Mouse (Mus musculus) cerebellum, postnatal 25 days (tissue): ENCODE results near the gene Plekhg6.

Experiments used
- DNase-seq, 2 experiments: peaks; one replicate each; pipeline ENCODE4 v3.0.0; 2021; ENCODE audit warnings: mixed read lengths in 2 of 2

Gene Plekhg6

GRCm38 (mm10) chr6:125380372-125381360 lies at the start of gene Plekhg6:
Gene Plekhg6, minus strand, starts transcription at chr6:125380793.
- peak in 1 of 2 experiments; percentile 40 for DNase-seq

DNA sequence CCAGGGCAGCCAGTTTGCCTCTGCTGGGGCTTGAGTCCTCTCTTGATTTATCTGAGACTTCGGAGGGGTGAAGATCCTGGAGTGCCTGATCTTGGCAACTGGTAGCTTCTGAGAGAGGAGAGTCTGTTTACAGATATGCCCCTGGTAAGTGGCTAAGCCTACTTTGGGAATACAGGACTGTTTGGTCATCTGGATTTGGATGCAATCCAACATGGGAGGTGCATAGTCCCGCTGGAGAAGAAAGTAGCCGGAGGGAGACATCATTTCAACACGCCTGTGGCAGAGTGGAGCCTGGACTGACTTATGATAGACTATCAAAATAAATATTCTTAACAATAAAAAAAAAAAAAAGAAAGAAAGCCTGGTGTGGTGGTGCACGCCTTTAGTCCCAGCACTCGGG lies 49.1 kb upstream of the Plekhg6 start:
- DNase-seq, result no peak

DNA sequence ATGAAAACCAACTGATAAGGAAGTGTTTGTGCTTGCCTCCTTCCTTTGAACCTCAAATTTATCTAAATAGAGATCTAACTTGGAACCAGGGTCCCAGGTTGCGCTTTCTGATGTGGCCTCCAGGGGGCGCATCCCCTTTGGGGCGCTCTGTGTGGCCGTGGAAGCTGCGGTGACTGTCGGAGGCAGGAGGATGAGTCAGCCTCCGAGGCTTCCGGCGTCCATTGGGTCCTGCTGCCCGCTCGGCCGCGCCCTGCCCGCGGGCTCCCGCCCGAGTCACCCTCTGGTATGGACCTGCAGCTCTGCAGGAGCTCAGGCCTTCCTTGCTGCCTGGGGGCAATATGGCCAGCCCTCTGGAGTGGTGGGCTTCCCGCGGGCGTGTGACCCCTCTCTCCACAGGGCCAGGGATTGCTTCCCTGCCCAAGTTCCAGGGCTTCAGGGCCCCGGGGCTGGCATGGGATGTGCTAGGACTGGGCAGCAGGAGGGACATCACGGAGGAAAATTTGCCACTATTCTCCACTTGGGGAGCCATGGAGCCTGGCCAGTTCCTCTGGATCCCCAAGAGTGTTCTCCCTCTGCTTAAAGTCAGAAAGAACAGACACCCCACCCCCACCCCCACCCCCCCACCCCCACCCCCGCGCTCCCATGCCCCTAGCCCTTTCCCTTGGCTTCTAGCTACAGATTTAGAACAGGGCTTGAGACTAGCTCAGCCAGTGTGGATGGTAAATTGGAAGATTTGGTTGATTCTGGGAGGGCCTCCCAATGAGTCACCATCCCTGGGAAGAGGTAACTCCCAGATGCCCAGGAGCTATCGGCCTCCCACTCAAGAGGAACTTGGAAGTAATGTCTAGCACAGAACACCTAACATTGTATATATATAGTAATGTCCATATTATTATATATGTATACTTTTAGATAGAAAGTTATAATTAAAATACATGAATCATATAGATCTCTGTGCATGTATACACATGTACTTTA lies 46.1 kb upstream of the Plekhg6 start:
- DNase-seq, result peak; percentile 75 to 85

- DNase-seq, result no peak
Measured at GRCm38 (mm10) chr6:125425205-125426090, 44.9 kb upstream of the Plekhg6 start.

- DNase-seq, result no peak
Measured at GRCm38 (mm10) chr6:125424156-125424555, 43.6 kb upstream of the Plekhg6 start.

GRCm38 (mm10) chr6:125423507-125423906 lies 42.9 kb upstream of the Plekhg6 start:
- DNase-seq, result no peak

- DNase-seq, result no peak
Measured at GRCm38 (mm10) chr6:125423099-125423498, 42.5 kb upstream of the Plekhg6 start.

DNA sequence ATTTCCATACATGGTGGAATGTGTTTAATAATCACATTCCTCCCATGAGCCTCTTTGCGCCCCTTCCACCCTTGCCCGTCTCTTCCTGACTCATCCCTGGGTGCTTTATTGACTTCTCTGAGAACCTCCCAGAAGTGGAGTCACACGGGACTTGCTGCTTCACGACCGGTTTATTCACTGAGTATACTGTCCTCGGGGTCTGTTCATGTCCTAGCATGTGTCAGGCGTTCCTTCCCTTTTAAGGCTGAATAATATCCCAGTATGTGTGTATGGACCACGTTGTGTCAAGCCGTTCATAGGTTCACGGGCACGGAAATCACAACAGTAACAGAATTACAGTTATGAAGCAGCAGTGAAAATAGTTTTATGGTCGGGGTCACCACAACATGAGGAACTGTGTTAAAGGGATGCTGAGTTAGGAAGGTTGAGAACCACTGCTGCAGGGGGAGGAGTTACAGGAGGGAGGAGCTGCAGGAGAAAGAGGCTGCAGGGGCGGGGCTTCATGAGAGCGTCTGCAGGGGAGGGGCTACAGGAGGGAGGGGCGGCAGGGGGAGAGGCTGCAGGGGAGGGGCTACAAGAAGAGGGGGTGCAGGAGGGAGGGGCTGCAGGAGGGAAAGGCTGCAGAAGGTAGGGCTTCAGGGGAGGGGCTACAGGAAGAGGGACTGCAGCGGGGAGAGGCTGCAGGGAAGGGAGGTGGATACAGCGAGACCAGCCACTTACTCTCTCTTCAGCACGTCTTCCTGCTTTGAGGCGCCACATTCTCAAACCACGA lies 41.6 kb upstream of the Plekhg6 start:
- DNase-seq, result peak; percentile 19 to 53

GRCm38 (mm10) chr6:125420458-125421063 lies 40.0 kb upstream of the Plekhg6 start:
- no peak for DNase-seq

DNA sequence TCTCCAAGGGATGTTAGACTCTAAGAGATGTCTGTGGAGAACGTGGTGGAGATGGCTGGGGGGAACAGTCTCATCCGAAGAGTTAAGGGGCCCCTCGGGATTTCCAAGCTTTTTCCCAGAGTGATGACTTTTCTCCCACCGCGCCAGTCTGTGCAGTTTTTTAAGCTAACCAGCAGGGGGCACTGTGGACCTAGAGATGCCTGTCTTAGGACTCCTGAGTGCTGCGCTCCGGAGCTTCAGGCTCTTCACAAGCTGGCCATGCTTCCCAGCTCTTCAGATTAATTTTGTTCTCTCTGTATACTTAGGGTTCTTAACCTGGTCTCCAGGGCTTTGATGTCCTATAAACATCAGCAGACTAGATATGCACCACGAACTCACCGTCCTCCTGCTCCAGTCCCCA lies 38.2 kb upstream of the Plekhg6 start:
- DNase-seq, result peak; percentile 79 to 85

DNA sequence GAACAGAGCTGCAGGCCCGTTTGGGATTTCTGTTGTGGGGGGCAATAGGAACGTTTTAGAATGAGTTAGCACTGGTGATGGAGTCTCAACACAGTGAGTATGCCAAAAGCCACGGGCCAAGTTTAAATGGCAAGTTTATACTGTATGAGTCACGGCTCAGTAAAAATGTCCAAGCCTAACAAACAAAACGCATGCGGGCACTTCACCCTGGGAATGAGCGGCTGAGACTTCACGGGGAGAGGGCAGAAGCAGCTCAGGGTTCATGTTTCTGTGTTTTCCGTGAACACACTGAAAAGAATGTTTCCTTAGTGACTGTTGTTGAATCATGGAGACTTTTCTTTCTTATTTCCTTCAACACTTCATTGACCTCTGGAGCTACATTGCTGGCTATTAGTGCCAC lies 32.7 kb upstream of the Plekhg6 start:
- DNase-seq, result no peak

DNA sequence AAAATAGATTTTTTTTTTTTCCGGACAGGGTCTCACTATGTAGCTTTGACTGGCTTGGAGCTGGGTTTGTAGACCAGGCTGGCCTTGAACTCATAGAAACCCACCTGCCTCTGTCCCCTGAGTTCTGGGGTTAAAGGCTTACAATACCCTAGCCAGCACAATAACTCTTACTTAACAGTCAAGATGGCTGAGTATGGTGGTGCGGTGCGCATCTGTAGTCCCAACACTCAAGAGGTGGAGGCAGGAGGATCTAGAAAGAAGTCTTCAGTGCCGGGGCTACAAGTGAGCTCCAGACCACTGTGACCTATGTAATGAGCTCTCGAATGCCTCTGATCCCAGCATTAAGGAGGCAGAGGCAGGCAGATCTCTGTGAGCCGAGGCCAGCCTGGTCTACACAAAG lies 31.1 kb upstream of the Plekhg6 start:
- no peak for DNase-seq

GRCm38 (mm10) chr6:125410995-125411547 lies 30.5 kb upstream of the Plekhg6 start:
- DNase-seq, result no peak

- no peak for DNase-seq
Measured at GRCm38 (mm10) chr6:125410551-125410950, 30.0 kb upstream of the Plekhg6 start.

- DNase-seq, result no peak
Measured at GRCm38 (mm10) chr6:125407657-125408056, 27.1 kb upstream of the Plekhg6 start.

DNA sequence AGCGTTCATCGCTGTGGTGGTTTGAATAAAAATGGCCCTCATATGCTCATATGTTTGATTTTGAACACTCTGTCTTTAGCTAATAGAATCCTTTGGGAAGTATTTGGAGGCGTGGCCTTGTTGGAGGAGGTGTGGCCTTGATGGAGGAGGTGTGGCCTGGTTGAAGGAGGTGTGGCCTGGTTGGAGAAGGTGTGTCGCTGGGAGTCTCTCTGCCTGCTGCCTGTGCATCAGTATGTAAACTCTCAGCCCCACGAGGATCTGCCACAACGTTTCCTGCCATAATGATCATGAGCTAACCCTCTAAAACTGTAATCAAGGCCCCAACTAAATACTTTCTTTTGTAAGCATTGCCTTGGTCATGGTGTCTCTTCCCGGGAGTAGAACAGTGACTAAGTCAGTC lies 26.6 kb upstream of the Plekhg6 start:
- no peak for DNase-seq

DNA sequence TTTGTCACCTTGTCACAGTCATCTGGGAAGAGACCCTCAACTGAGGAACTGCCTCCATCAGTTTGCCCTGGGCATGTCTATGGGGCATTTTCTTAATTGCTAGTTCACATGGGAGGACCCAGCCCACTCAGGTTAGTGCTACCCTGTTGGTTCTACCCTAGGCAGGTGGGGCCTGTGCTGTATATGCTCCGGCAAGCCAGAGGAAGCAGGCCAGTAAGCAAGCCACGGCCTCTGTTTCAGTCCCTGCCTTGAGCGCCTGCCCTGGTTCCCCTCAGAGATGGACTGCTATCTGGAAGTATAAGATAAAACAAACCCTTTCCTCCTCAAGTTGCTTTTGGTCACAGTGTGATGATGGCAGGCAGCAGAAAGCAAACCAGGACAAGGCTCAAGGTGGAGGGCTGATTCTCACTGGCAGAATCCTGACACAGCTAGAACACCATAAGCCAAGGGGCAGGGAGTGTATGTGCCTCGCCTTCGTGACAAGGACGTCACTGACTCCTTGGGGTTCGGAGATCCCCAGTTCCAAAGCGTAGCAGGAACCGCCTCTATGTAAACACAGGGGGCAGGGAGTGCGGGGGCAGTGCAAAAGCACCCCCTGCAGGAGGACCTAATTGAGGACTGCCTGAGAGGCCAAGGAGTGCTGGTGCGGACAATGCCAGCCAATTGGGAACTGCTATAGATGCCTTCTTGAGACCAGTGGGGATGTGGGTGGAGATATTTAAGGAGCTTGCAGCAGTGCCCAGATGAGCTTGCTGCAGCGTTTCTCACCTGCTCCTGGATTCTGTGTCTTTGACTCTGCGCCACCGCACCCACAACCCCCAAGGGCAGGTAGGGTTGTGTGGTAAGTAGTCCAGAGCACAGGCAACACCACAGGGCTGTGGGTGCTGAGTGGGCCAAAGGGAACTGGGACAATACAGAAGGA lies 25.1 kb upstream of the Plekhg6 start:
- DNase-seq, result no peak

GRCm38 (mm10) chr6:125389853-125390252 lies 9.3 kb upstream of the Plekhg6 start:
- no peak for DNase-seq

DNA sequence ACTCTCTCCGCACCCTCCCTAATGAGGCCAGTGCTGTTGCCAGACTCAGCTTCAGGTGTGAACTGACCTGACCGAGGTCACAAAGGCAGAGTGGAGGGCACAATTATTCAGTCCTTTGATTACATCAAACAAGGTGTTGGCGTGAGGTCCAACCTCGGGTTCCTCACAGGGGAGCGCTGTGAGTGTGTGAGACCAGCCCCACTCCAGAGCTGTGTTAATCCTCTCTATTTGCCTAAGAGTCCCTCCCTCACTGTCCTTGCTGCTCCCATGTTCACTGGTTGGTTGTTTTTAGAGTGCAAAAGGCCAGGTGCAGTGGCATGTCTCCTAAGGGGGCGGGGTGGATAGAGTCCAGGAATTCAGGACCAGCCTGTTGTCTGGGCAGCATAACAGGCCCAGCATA lies 5.5 kb upstream of the Plekhg6 start:
- no peak for DNase-seq
